Mouse (Mus musculus) small intestine, adult 2 months (tissue): ENCODE data around the gene Rfx4. TPM values are rescaled to one million over a fixed set of nuclear protein-coding genes. Genes with fewer than 3 reads are reported as not detected.

Experiments
- H3K27ac ChIP-seq: fragments of 200-500 bp; 2 replicates; pipeline ENCODE4 v1.5.1; 2012; ENCODE audit warnings: low read depth, low read length, control low read depth, inconsistent platforms; ENCODE audit not compliant: insufficient read depth
- H3K27me3 ChIP-seq: fragments of 200-500 bp; 2 replicates; pipeline ENCODE4 v1.6.1; 2012; ENCODE audit warnings: mild to moderate bottlenecking, moderate library complexity, low read length, inconsistent platforms; ENCODE audit not compliant: control insufficient read depth, insufficient read depth
- H3K36me3 ChIP-seq: fragments of 200-500 bp; 2 replicates; pipeline ENCODE4 v1.6.1; 2012; ENCODE audit warnings: mild to moderate bottlenecking, low read length, control low read depth, inconsistent platforms; ENCODE audit not compliant: control insufficient read depth, insufficient read depth
- H3K4me1 ChIP-seq: fragments of 200-500 bp; 2 replicates; pipeline ENCODE4 v1.6.1; 2012; ENCODE audit warnings: low read length, inconsistent platforms, mixed read lengths; ENCODE audit not compliant: control insufficient read depth, insufficient read depth, insufficient read length
- H3K4me3 ChIP-seq: fragments of 200-500 bp; 2 replicates; pipeline ENCODE4 v1.5.1; 2012; ENCODE audit warnings: low read depth, mild to moderate bottlenecking, control low read depth, inconsistent platforms, low read length, moderate library complexity
- CTCF ChIP-seq: fragments of 200-500 bp; IDR thresholded peaks from 2 replicates; pipeline ENCODE4 v1.5.1; 2012; ENCODE audit warnings: low read depth, mild to moderate bottlenecking, control low read depth, inconsistent platforms, low read length, moderate library complexity, mixed read lengths; ENCODE audit not compliant: insufficient replicate concordance, insufficient read length; ENCODE audit errors: extremely low read depth
- POLR2A ChIP-seq: fragments of 200-500 bp; IDR thresholded peaks from 2 replicates; pipeline ENCODE4 v1.6.1; 2012; ENCODE audit warnings: low read depth, mild to moderate bottlenecking, control low read depth, inconsistent platforms, low read length, moderate library complexity
- WGBS: fragments of 180-500 bp; shearing (Covaris S2); methylation state at CpG from one replicate; pipeline ENCODE4 v1.1.7; 2018; 5-methylcytosine and 5-hydroxymethylcytosine counted together
- polyA plus RNA-seq: library from polyadenylated mRNA; depleted of rRNA; stranded (reverse); fragments of >200 nt; gene quantifications from 2 replicates; pipeline ENCODE4 v1.2.3, GENCODE M21; 2012

The Rfx4 gene
- polyA plus RNA-seq, 1 experiment: not detected

GRCm38 (mm10) chr10:84889096-84889846, 133.4 kb downstream of the Rfx4 start:
- Histone ChIP-seq H3K27ac (no peak overlapping the region), H3K36me3 (no peaks in the 10 kb centered on the region), H3K4me3 (no peak overlapping the region), H3K4me1 (no peaks in the 10 kb centered on the region; the same call in 1 of the 2 replicates), H3K27me3 (no peaks in the 10 kb centered on the region)
- WGBS: 83% methylated on average over 4 of the region's 4 CpGs
- TF ChIP-seq CTCF: no peak
- no peak for TF ChIP-seq POLR2A

GRCm38 (mm10) chr10:84895810-84896358, 140.0 kb downstream of the Rfx4 start:
- whole genome bisulfite sequencing: 88% methylated on average over 10 of the region's 10 CpGs
- Histone ChIP-seq H3K36me3 (no peaks in the 10 kb centered on the region), H3K4me1 (peaks cover 7% of the 10 kb centered on the region), H3K27me3 (no peaks in the 10 kb centered on the region), H3K27ac (no peak overlapping the region), H3K4me3 (no peak overlapping the region)
- no peak for TF ChIP-seq CTCF
- no peak for TF ChIP-seq POLR2A

DNA sequence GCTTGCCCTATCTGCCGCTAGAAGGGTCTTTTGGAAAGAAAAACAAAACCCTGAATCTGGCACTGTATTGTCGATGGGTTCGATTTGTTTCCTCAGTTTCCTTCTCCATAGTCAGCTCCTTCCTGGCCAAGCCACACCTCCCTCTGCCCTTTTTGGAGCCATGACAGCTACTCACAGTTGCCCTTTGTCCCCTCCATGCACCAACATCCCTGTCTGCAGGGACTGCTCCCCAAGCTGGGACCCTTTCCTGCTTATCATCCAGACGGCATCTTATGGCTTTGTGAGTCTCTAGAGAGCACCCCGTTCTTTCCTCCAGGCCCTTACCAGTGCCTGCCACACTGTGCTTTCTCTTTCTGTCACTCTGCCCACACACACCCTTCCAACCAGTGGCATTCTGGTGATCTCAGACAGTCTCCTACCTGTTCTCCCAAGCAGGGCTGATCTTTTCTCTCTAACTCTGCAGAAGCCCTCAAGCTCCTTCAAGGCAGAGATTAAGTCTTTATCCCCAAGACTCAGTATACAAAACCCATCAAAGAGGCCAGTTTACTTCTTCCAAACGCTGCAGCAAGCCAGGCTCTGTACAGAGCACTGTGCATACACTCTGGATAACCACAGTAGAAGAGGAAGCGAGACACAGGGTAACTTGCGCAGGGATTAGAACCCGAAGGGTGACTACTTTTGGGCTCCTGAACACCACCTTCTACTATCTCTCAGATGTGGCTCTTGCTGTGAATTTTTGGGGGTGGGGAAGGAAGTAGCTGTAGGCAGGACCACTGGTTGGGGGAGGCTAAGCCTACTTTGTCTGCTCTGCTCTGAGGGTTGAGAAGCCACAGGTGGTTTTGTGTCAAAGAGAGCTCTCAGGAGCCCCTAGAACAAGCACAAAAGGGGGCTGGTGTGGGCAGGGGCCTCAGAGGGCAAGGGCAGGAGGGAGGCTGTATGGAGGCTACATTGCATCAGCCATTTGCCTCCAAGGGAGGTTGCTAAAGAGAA, 141.4 kb downstream of the Rfx4 start:
- Histone ChIP-seq H3K27ac (no peak overlapping the region), H3K27me3 (no peaks in the 10 kb centered on the region), H3K4me1 (peaks cover 7% of the 10 kb centered on the region), H3K4me3 (no peak overlapping the region), H3K36me3 (no peaks in the 10 kb centered on the region)
- TF ChIP-seq CTCF: no peak
- no peak for TF ChIP-seq POLR2A
- 43% methylated on average over 9 of the region's 9 CpGs for WGBS

GRCm38 (mm10) chr10:84898144-84898979, 142.5 kb downstream of the Rfx4 start:
- WGBS: 91% methylated on average over 3 of the region's 3 CpGs
- no peak for TF ChIP-seq CTCF
- TF ChIP-seq POLR2A: no peak

DNA sequence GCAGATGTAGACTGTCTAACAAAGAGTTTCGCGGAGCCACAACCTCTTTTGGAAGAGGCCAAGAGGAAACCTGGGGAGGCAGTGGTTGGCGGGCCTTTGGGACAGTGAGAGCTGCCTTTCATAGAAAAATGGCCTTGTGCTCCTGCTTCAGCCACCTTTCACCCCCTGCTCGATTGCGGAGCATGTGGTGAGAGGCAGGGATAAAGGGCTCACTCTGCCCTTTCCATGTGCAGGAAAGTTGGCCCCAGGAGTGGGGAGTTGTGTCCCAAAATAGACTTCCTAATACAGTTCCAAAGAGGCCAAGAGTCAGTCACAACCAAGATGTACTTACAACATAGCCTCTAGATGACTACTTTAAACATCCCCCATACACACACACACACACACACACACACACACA, 145.8 kb downstream of the Rfx4 start:
- TF ChIP-seq POLR2A (no peak), CTCF (no peak)
- Histone ChIP-seq H3K27ac (no peak overlapping the region), H3K36me3 (no peaks in the 10 kb centered on the region), H3K4me3 (no peak overlapping the region), H3K27me3 (no peaks in the 10 kb centered on the region), H3K4me1 (peaks cover 6% of the 10 kb centered on the region)
- WGBS: 87% methylated on average over 5 of the region's 5 CpGs

More at GRCm38 (mm10) chr10:84898144-84898979, 142.5 kb downstream of the Rfx4 start:
- H3K27ac ChIP-seq: no peak overlapping the region
- no peak overlapping the region for H3K4me3 ChIP-seq
- no peaks in the 10 kb centered on the region for H3K27me3 ChIP-seq
- peaks cover 7% of the 10 kb centered on the region for H3K4me1 ChIP-seq
- no peaks in the 10 kb centered on the region for H3K36me3 ChIP-seq

DNA sequence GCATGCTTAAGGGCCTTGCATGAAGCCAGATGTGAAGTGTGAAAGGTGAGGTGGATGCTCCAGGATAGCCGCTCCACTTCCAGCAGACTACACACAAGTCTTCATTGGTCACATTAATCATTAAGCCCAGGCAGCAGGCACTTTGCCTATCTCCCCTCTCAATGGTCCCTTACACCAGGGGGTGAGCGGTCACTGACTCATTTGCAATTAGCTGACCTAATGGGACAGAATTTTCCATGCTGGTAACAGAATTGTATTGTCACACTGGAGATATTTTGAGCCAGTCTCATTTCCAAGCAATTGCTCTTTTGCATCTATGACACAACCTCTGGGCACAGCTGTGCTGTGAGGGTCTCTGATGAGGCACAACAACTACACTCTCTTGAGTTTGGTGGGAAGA, 146.4 kb downstream of the Rfx4 start:
- peaks cover under 1% of the 10 kb centered on the region; the same call in 1 of the 2 replicates for H3K4me1 ChIP-seq
- H3K27ac ChIP-seq: no peak overlapping the region
- TF ChIP-seq POLR2A: no peak
- 82% methylated on average over 2 of the region's 2 CpGs for WGBS
- no peaks in the 10 kb centered on the region for H3K27me3 ChIP-seq
- no peak overlapping the region for H3K4me3 ChIP-seq
- no peaks in the 10 kb centered on the region for H3K36me3 ChIP-seq
